23 mouse cellular contexts compared by ENCODE assay signal in genomic region chr17:67948601-67949000, GRCm38 (mm10). TPM values are rescaled to one million over a fixed set of nuclear protein-coding genes. Genes with fewer than 3 reads are reported as not detected.
A peak's percentile ranks its signal among the peaks of the same experiment; 100 is the strongest.
DNase-seq lines count a peak whose midpoint lies in the region; ATAC-seq and TF ChIP-seq lines count a peak whose summit lies in the region.
"Had no signal": no experiment of that assay in that cellular context is flagged by ENCODE, and none has a peak within 500 bp of the region (broad histone marks: within the 10 kb centered on the region; RNA-seq: fewer than 3 reads in every experiment).

No protein-coding gene starts in this region.

- ATAC-seq in embryonic facial prominence, embryonic 11.5 days (replicated peaks; ENCODE audit: insufficient number of reproducible peaks, low FRiP score, low TSS enrichment, low read depth) = no peak
- no peak for ATAC-seq in embryonic facial prominence, embryonic 14.5 days (ENCODE audit: low read depth)
- peak; percentile 19; the same call in 1 of the 2 replicates for ATAC-seq in intestine, postnatal 0 days
- no peak for ATAC-seq in limb, embryonic 15.5 days (ENCODE audit: insufficient number of reproducible peaks, low FRiP score, low TSS enrichment, low read depth)
- no peak for ATAC-seq in midbrain, embryonic 14.5 days (ENCODE audit: low FRiP score, low TSS enrichment)
- ATAC-seq: forebrain, embryonic 13.5 days; hindbrain, postnatal 0 days; midbrain, embryonic 13.5 days had no signal

- 0 out of 2 replicates have a peak overlapping the region, but pooled peaks have one; percentile 3 for H3K9ac ChIP-seq in embryonic facial prominence, embryonic 11.5 days (replicated peaks; ENCODE audit: low read length)
- peak overlapping the region; percentile 70 for H3K9ac ChIP-seq in embryonic facial prominence, embryonic 14.5 days (ENCODE audit: low read depth, low read length)
- H3K9ac ChIP-seq in intestine, postnatal 0 days (ENCODE audit: low read depth, low read length) = no peak overlapping the region
- no peak overlapping the region for H3K9ac ChIP-seq in limb, embryonic 15.5 days
- no peak overlapping the region for H3K9ac ChIP-seq in midbrain, embryonic 14.5 days (replicated peaks; ENCODE audit: low read length)
- H3K9ac ChIP-seq: forebrain, embryonic 13.5 days; midbrain, embryonic 13.5 days had no signal

- H3K9me3 ChIP-seq in embryonic facial prominence, embryonic 11.5 days (replicated peaks; ENCODE audit: control insufficient read depth, low read length) = no peaks in the 10 kb centered on the region
- H3K9me3 ChIP-seq in embryonic facial prominence, embryonic 14.5 days (ENCODE audit: control insufficient read depth, low read length) = no peaks in the 10 kb centered on the region
- H3K9me3 ChIP-seq in intestine, postnatal 0 days (ENCODE audit: control insufficient read depth) = no peaks in the 10 kb centered on the region
- H3K9me3 ChIP-seq in limb, embryonic 15.5 days = no peaks in the 10 kb centered on the region
- H3K9me3 ChIP-seq in midbrain, embryonic 14.5 days (ENCODE audit: control insufficient read depth, low read length) = no peaks in the 10 kb centered on the region
- H3K9me3 ChIP-seq: forebrain, embryonic 13.5 days; midbrain, embryonic 13.5 days had no signal

- no peak overlapping the region for H3K4me3 ChIP-seq in embryonic facial prominence, embryonic 11.5 days (ENCODE audit: low read depth, low read length)
- H3K4me3 ChIP-seq in embryonic facial prominence, embryonic 14.5 days (ENCODE audit: low read depth, low read length) = peak overlapping the region; percentile 45
- no peak overlapping the region for H3K4me3 ChIP-seq in intestine, postnatal 0 days (ENCODE audit: low read depth, low read length)
- peak overlapping the region; percentile 46 for H3K4me3 ChIP-seq in limb, embryonic 15.5 days
- H3K4me3 ChIP-seq in midbrain, embryonic 14.5 days (replicated peaks; ENCODE audit: low read depth, low read length) = no peak overlapping the region
- H3K4me3 ChIP-seq: forebrain, embryonic 13.5 days; layer of hippocampus, adult 2 months; megakaryocyte, embryonic 14.5 days; midbrain, embryonic 13.5 days had no signal

- H3K4me1 ChIP-seq in embryonic facial prominence, embryonic 11.5 days (ENCODE audit: control insufficient read depth, insufficient read depth, low read length) = peaks cover 7% of the 10 kb centered on the region
- H3K4me1 ChIP-seq in embryonic facial prominence, embryonic 14.5 days (ENCODE audit: control insufficient read depth, insufficient read depth, low read length) = peaks cover 67% of the 10 kb centered on the region
- H3K4me1 ChIP-seq in intestine, postnatal 0 days (replicated peaks; ENCODE audit: control insufficient read depth, insufficient read depth, low read length) = no peaks in the 10 kb centered on the region; the same call in 1 of the 2 replicates
- H3K4me1 ChIP-seq in limb, embryonic 15.5 days = peaks cover 51% of the 10 kb centered on the region
- no peaks in the 10 kb centered on the region for H3K4me1 ChIP-seq in midbrain, embryonic 14.5 days (ENCODE audit: control insufficient read depth, insufficient read depth, low read length)
- H3K4me1 ChIP-seq: forebrain, embryonic 13.5 days; megakaryocyte, embryonic 14.5 days; midbrain, embryonic 13.5 days had no signal

- intact Hi-C loops in gastrocnemius, postnatal 36 days (cut with DNase I) = no loop called here

- H3K4me2 ChIP-seq in embryonic facial prominence, embryonic 11.5 days (ENCODE audit: low read depth, low read length) = peak overlapping the region; percentile 24; the same call in 1 of the 2 replicates
- peak overlapping the region; percentile 50 for H3K4me2 ChIP-seq in embryonic facial prominence, embryonic 14.5 days (ENCODE audit: low read depth, low read length)
- no peak overlapping the region for H3K4me2 ChIP-seq in intestine, postnatal 0 days (replicated peaks; ENCODE audit: low read depth)
- peak overlapping the region; percentile 51 for H3K4me2 ChIP-seq in limb, embryonic 15.5 days
- H3K4me2 ChIP-seq in midbrain, embryonic 14.5 days (ENCODE audit: low read length) = no peak overlapping the region
- H3K4me2 ChIP-seq: forebrain, embryonic 13.5 days; heart, embryonic 11.5 days; midbrain, embryonic 13.5 days had no signal

- no peaks in the 10 kb centered on the region for H3K27me3 ChIP-seq in embryonic facial prominence, embryonic 11.5 days (ENCODE audit: control insufficient read depth, insufficient read depth, low read length)
- no peaks in the 10 kb centered on the region for H3K27me3 ChIP-seq in embryonic facial prominence, embryonic 14.5 days (replicated peaks; ENCODE audit: control insufficient read depth, insufficient read depth, low read length)
- H3K27me3 ChIP-seq in intestine, postnatal 0 days (replicated peaks; ENCODE audit: control insufficient read depth, insufficient read depth, low read length) = no peaks in the 10 kb centered on the region
- no peaks in the 10 kb centered on the region for H3K27me3 ChIP-seq in limb, embryonic 15.5 days
- H3K27me3 ChIP-seq in midbrain, embryonic 14.5 days (ENCODE audit: control insufficient read depth, insufficient read depth, low read length) = no peaks in the 10 kb centered on the region
- H3K27me3 ChIP-seq: forebrain, embryonic 13.5 days; megakaryocyte, embryonic 14.5 days; midbrain, embryonic 13.5 days had no signal

- H3K27ac ChIP-seq in embryonic facial prominence, embryonic 11.5 days (replicated peaks; ENCODE audit: low read depth, low read length) = no peak overlapping the region
- H3K27ac ChIP-seq in embryonic facial prominence, embryonic 14.5 days (replicated peaks; ENCODE audit: low read depth, low read length) = no peak overlapping the region
- H3K27ac ChIP-seq in intestine, postnatal 0 days (ENCODE audit: low read depth, low read length) = no peak overlapping the region
- no peak overlapping the region for H3K27ac ChIP-seq in limb, embryonic 15.5 days
- H3K27ac ChIP-seq in midbrain, embryonic 14.5 days (replicated peaks; ENCODE audit: low read depth, low read length) = no peak overlapping the region
- H3K27ac ChIP-seq: forebrain, embryonic 13.5 days; hindbrain, postnatal 0 days; layer of hippocampus, adult 2 months; midbrain, embryonic 13.5 days had no signal

- DNase-seq in embryonic facial prominence, embryonic 11.5 days (ENCODE audit: low spot score) = no peak
- no peak for DNase-seq in embryonic facial prominence, embryonic 14.5 days (ENCODE audit: low spot score)
- no peak for DNase-seq in heart, adult 9 months (ENCODE audit: low spot score in 2 of 2)
- DNase-seq in midbrain, embryonic 14.5 days = no peak
- no peak for DNase-seq in spleen, adult 18-20 months
- DNase-seq in gastrocnemius, postnatal 36 days = no peak
- DNase-seq: adrenal gland, adult 2 months; cerebellum, adult 11-12 months; cerebellum, postnatal 25 days; embryo, embryonic 11 days; kidney, adult 9 months; kidney, postnatal 14 days; layer of hippocampus, postnatal 36 days; right cerebral cortex, postnatal 14 days had no signal

- WGBS in embryonic facial prominence, embryonic 11.5 days = 51% methylated on average over 5 of the region's 5 CpGs
- WGBS in embryonic facial prominence, embryonic 14.5 days = 42% methylated on average over 5 of the region's 5 CpGs
- WGBS in intestine, postnatal 0 days = 26% methylated on average over 5 of the region's 5 CpGs
- WGBS in limb, embryonic 15.5 days = 43% methylated on average over 5 of the region's 5 CpGs
- WGBS in midbrain, embryonic 14.5 days = 88% methylated on average over 5 of the region's 5 CpGs

- no peaks in the 10 kb centered on the region for H3K36me3 ChIP-seq in embryonic facial prominence, embryonic 11.5 days (replicated peaks; ENCODE audit: control insufficient read depth, insufficient read depth, low read depth, low read length)
- 0 out of 2 replicates have a peak, but pooled peaks cover 3% of the 10 kb centered on the region for H3K36me3 ChIP-seq in embryonic facial prominence, embryonic 14.5 days (ENCODE audit: control insufficient read depth, insufficient read depth, low read length)
- H3K36me3 ChIP-seq in intestine, postnatal 0 days (ENCODE audit: control insufficient read depth, insufficient read depth) = no peaks in the 10 kb centered on the region
- H3K36me3 ChIP-seq in limb, embryonic 15.5 days = no peaks in the 10 kb centered on the region
- no peaks in the 10 kb centered on the region for H3K36me3 ChIP-seq in midbrain, embryonic 14.5 days (ENCODE audit: control insufficient read depth, insufficient read depth, low read length)
- H3K36me3 ChIP-seq: midbrain, embryonic 13.5 days had no signal

- 0 out of 2 replicates have a peak, but pooled peaks have one; percentile 11 for TF ChIP-seq CTCF in intestine, postnatal 0 days (IDR thresholded peaks at IDR 0.05; ENCODE audit: low read depth)

RNA-seq across cellular contexts. Expression of gene Arhgap28, which starts 55.3 kb away (rescaled TPM):
- polyA plus RNA-seq in embryonic facial prominence, embryonic 11.5 days (2014; fragmentation: Nextera tagmentation; extraction: Ambion mirVana) = 78.1 and 82.7 TPM in 2 replicates
- 49.2 and 59.2 TPM in 2 replicates for polyA plus RNA-seq in embryonic facial prominence, embryonic 14.5 days (2014; fragmentation: Nextera tagmentation; extraction: Ambion mirVana)
- polyA plus RNA-seq in intestine, postnatal 0 days (2015; fragmentation: Nextera tagmentation; extraction: Ambion mirVana) = 3.8 and 3.9 TPM in 2 replicates
- 41.5 and 42.0 TPM in 2 replicates for polyA plus RNA-seq in limb, embryonic 15.5 days (2015; fragmentation: Nextera tagmentation; extraction: Ambion mirVana)
- 3.7 and 8.4 TPM in 2 replicates for polyA plus RNA-seq in midbrain, embryonic 14.5 days (2014; fragmentation: Nextera tagmentation; extraction: Ambion mirVana)
- 1 to 10 TPM; 1.1 to 1.2 TPM for total RNA-seq in gastrocnemius, postnatal 36 days (2021)
- total RNA-seq: MEL had no signal

Comparison
In these comparisons a context has a peak if more than half of its experiments do, and no peak if none do; other contexts are left out.
1. H3K4me3 ChIP-seq: peak in embryonic facial prominence, embryonic 14.5 days (single experiment) and limb, embryonic 15.5 days (single experiment); none in embryonic facial prominence, embryonic 11.5 days (single experiment), intestine, postnatal 0 days (single experiment) and midbrain, embryonic 14.5 days (single experiment).
2. H3K4me2 ChIP-seq: peak in embryonic facial prominence, embryonic 11.5 days (single experiment), embryonic facial prominence, embryonic 14.5 days (single experiment) and limb, embryonic 15.5 days (single experiment); none in intestine, postnatal 0 days (single experiment) and midbrain, embryonic 14.5 days (single experiment).
3. H3K9ac ChIP-seq: peak in embryonic facial prominence, embryonic 11.5 days (single experiment) and embryonic facial prominence, embryonic 14.5 days (single experiment); none in intestine, postnatal 0 days (single experiment), limb, embryonic 15.5 days (single experiment) and midbrain, embryonic 14.5 days (single experiment).